Comparison of ENCODE assay signal across 9 mouse cellular contexts in genomic region chr3:145864713-145865233, GRCm38 (mm10). TPM values are rescaled to one million over a fixed set of nuclear protein-coding genes. Genes with fewer than 3 reads are reported as not detected.
A peak's percentile ranks its signal among the peaks of the same experiment; 100 is the strongest.
DNase-seq lines count a peak whose midpoint lies in the region; ATAC-seq lines count a peak whose summit lies in the region.
"Had no signal": no experiment of that assay in that cellular context is flagged by ENCODE, and none has a peak within 500 bp of the region (broad histone marks: within the 10 kb centered on the region; RNA-seq: fewer than 3 reads in every experiment).

No protein-coding gene starts in this region.

- no peak overlapping the region for H3K4me3 ChIP-seq in forebrain, embryonic 13.5 days
- H3K4me3 ChIP-seq in forebrain, embryonic 11.5 days (ENCODE audit: low read depth, low read length), result no peak overlapping the region
- H3K4me3 ChIP-seq in neural tube, embryonic 15.5 days (replicated peaks), result no peak overlapping the region
- no peak overlapping the region for H3K4me3 ChIP-seq in heart, embryonic 16.5 days (ENCODE audit: low read length)

- no peaks in the 10 kb centered on the region for H3K9me3 ChIP-seq in forebrain, embryonic 13.5 days (replicated peaks)
- H3K9me3 ChIP-seq in forebrain, embryonic 11.5 days (ENCODE audit: control insufficient read depth, low read length), result no peaks in the 10 kb centered on the region
- no peaks in the 10 kb centered on the region for H3K9me3 ChIP-seq in neural tube, embryonic 15.5 days (replicated peaks)
- H3K9me3 ChIP-seq in heart, embryonic 16.5 days (replicated peaks; ENCODE audit: control insufficient read depth, low read length), result no peaks in the 10 kb centered on the region

- 93% methylated on average over 7 of the region's 10 CpGs for WGBS in forebrain, embryonic 13.5 days
- 97% methylated on average over 6 of the region's 10 CpGs for WGBS in forebrain, embryonic 11.5 days
- 62% methylated on average over 4 of the region's 10 CpGs for WGBS in neural tube, embryonic 15.5 days
- WGBS in heart, embryonic 16.5 days, result 84% methylated on average over 7 of the region's 10 CpGs

- H3K27ac ChIP-seq in forebrain, embryonic 13.5 days, result no peak overlapping the region
- H3K27ac ChIP-seq in forebrain, embryonic 11.5 days (ENCODE audit: low read depth, low read length), result no peak overlapping the region
- H3K27ac ChIP-seq in neural tube, embryonic 15.5 days (replicated peaks), result peak overlapping the region; percentile 20; the same call in 1 of the 2 replicates
- H3K27ac ChIP-seq in heart, embryonic 16.5 days (ENCODE audit: low read length), result peak overlapping the region; percentile 76

- H3K4me2 ChIP-seq in forebrain, embryonic 13.5 days, result no peak overlapping the region
- H3K4me2 ChIP-seq in forebrain, embryonic 11.5 days (ENCODE audit: low read depth, low read length, severe bottlenecking), result no peak overlapping the region
- no peak overlapping the region for H3K4me2 ChIP-seq in neural tube, embryonic 15.5 days
- no peak overlapping the region for H3K4me2 ChIP-seq in heart, embryonic 16.5 days (ENCODE audit: low read depth, low read length)

- H3K36me3 ChIP-seq in forebrain, embryonic 13.5 days (ENCODE audit: poor library complexity, severe bottlenecking), result 0 out of 2 replicates have a peak, but pooled peaks cover 3% of the 10 kb centered on the region
- H3K36me3 ChIP-seq in forebrain, embryonic 11.5 days (ENCODE audit: control insufficient read depth, insufficient read depth, low read length), result no peaks in the 10 kb centered on the region
- H3K36me3 ChIP-seq in neural tube, embryonic 15.5 days, result no peaks in the 10 kb centered on the region
- H3K36me3 ChIP-seq in heart, embryonic 16.5 days (ENCODE audit: control insufficient read depth, insufficient read depth), result no peaks in the 10 kb centered on the region

- peaks cover 7% of the 10 kb centered on the region for H3K4me1 ChIP-seq in forebrain, embryonic 13.5 days
- no peaks in the 10 kb centered on the region for H3K4me1 ChIP-seq in forebrain, embryonic 11.5 days (replicated peaks; ENCODE audit: control insufficient read depth, insufficient read depth, low read length)
- H3K4me1 ChIP-seq in neural tube, embryonic 15.5 days, result 0 out of 2 replicates have a peak, but pooled peaks cover 15% of the 10 kb centered on the region
- peaks cover 23% of the 10 kb centered on the region for H3K4me1 ChIP-seq in heart, embryonic 16.5 days (ENCODE audit: control insufficient read depth, insufficient read depth, low read length)

- ATAC-seq in forebrain, embryonic 13.5 days, result peak; percentile 61; the same call in 1 of the 2 replicates
- no peak for ATAC-seq in forebrain, embryonic 11.5 days (replicated peaks; ENCODE audit: low FRiP score)
- no peak for ATAC-seq in neural tube, embryonic 15.5 days (ENCODE audit: low FRiP score)
- ATAC-seq in heart, embryonic 16.5 days (replicated peaks; ENCODE audit: extremely low read depth, insufficient read depth, low FRiP score), result peak; percentile 37; the same call in 1 of the 2 replicates
- ATAC-seq in erythroblast, adult 5-6 weeks (replicated peaks; ENCODE audit: low FRiP score, poor library complexity, severe bottlenecking), result no peak

- H3K27me3 ChIP-seq in forebrain, embryonic 13.5 days, result no peaks in the 10 kb centered on the region
- no peaks in the 10 kb centered on the region for H3K27me3 ChIP-seq in forebrain, embryonic 11.5 days (ENCODE audit: control insufficient read depth, insufficient read depth, low read length)
- no peaks in the 10 kb centered on the region for H3K27me3 ChIP-seq in neural tube, embryonic 15.5 days (replicated peaks)
- H3K27me3 ChIP-seq in heart, embryonic 16.5 days (ENCODE audit: control insufficient read depth, insufficient read depth, low read length), result no peaks in the 10 kb centered on the region

- H3K9ac ChIP-seq in forebrain, embryonic 13.5 days, result no peak overlapping the region
- H3K9ac ChIP-seq in forebrain, embryonic 11.5 days (ENCODE audit: low read length), result no peak overlapping the region
- no peak overlapping the region for H3K9ac ChIP-seq in neural tube, embryonic 15.5 days (replicated peaks)
- peak overlapping the region; percentile 4; the same call in 1 of the 2 replicates for H3K9ac ChIP-seq in heart, embryonic 16.5 days (ENCODE audit: low read length)

- no peak for DNase-seq in forebrain, embryonic 11.5 days (ENCODE audit: low spot score)
- no peak for DNase-seq in neural tube, embryonic 10.5 days (ENCODE audit: extremely low spot score, low spot score)
- peak; percentile 21 for DNase-seq in lung, postnatal 14 days
- no peak for DNase-seq in spleen, adult 12 weeks (ENCODE audit: low spot score)
- DNase-seq: spleen, adult 18-20 months had no signal

RNA-seq across cellular contexts. Expression of gene Bcl10, which starts 57.8 kb away (rescaled TPM):
- polyA plus RNA-seq in forebrain, embryonic 13.5 days (2015; fragmentation: Nextera tagmentation; extraction: Ambion mirVana), result 42.7 and 45.4 TPM in 2 replicates
- 52.0 and 55.4 TPM in 2 replicates for polyA plus RNA-seq in forebrain, embryonic 11.5 days (2014; fragmentation: Nextera tagmentation; extraction: Ambion mirVana)
- 33.9 and 41.4 TPM in 2 replicates for polyA plus RNA-seq in neural tube, embryonic 15.5 days (2015; fragmentation: Nextera tagmentation; extraction: Ambion mirVana)
- polyA plus RNA-seq in heart, embryonic 16.5 days (2015; fragmentation: Nextera tagmentation; extraction: Ambion mirVana), result 41.8 and 49.1 TPM in 2 replicates
- 7.7 and 13.4 TPM in 2 replicates for total RNA-seq in erythroblast, adult 5-6 weeks (2015; ENCODE audit: low replicate concordance)
- total RNA-seq in erythroblast, adult 5-6 weeks (2017; ENCODE audit: low replicate concordance), result 18.0 and 19.2 TPM in 2 replicates

Comparison
In these comparisons a context has a peak if more than half of its experiments do, and no peak if none do; other contexts are left out.
1. ATAC-seq: peak in forebrain, embryonic 13.5 days (single experiment) and heart, embryonic 16.5 days (single experiment); none in forebrain, embryonic 11.5 days (single experiment), neural tube, embryonic 15.5 days (single experiment) and erythroblast, adult 5-6 weeks (single experiment).
2. H3K27ac ChIP-seq: peak in neural tube, embryonic 15.5 days (single experiment) and heart, embryonic 16.5 days (single experiment); none in forebrain, embryonic 13.5 days (single experiment) and forebrain, embryonic 11.5 days (single experiment).